Mouse (Mus musculus) neural tube, embryonic 13.5 days (tissue): Measurements from ENCODE around the gene Frk. TPM values are rescaled to one million over a fixed set of nuclear protein-coding genes. Genes with fewer than 3 reads are reported as not detected.
"Not testable (repeated sequence)": the region's sequence is repeated elsewhere in the genome, so short reads cannot be mapped to it uniquely, and the experiment has no call there.

Source experiments
- ATAC-seq: fragments of 200-750 bp; cut with Nextera tagmentation; 2 replicates; pipeline ENCODE4 v1.8.0; 2017; ENCODE audit warnings: low read depth, mild to moderate bottlenecking, moderate TSS enrichment, moderate library complexity
- H3K27ac ChIP-seq: fragments of 300-500 bp; sonication (generic); replicated peaks from 2 replicates; pipeline ENCODE4 v1.5.1; 2015; ENCODE audit warnings: moderate library complexity, mild to moderate bottlenecking, inconsistent platforms
- H3K27me3 ChIP-seq: fragments of 300-500 bp; sonication (generic); 2 replicates; pipeline ENCODE4 v1.6.1; 2015; ENCODE audit warnings: mild to moderate bottlenecking, inconsistent platforms
- H3K36me3 ChIP-seq: fragments of 300-500 bp; sonication (generic); 2 replicates; pipeline ENCODE4 v1.6.1; 2015; ENCODE audit warnings: mild to moderate bottlenecking, inconsistent platforms
- H3K4me1 ChIP-seq: fragments of 300-500 bp; sonication (generic); replicated peaks from 2 replicates; pipeline ENCODE4 v1.6.1; 2015; ENCODE audit warnings: inconsistent platforms
- H3K4me2 ChIP-seq: fragments of 300-500 bp; sonication (generic); 2 replicates; pipeline ENCODE4 v1.6.1; 2015; ENCODE audit warnings: inconsistent platforms, mild to moderate bottlenecking, moderate library complexity
- H3K4me3 ChIP-seq: fragments of 300-500 bp; sonication (generic); 2 replicates; pipeline ENCODE4 v1.5.1; 2015; ENCODE audit warnings: mild to moderate bottlenecking, inconsistent platforms
- H3K9ac ChIP-seq: fragments of 300-500 bp; sonication (generic); 2 replicates; pipeline ENCODE4 v1.6.1; 2015; ENCODE audit warnings: moderate library complexity, mild to moderate bottlenecking, inconsistent platforms
- H3K9me3 ChIP-seq: fragments of 300-500 bp; sonication (generic); 2 replicates; pipeline ENCODE4 v1.6.1; 2016; ENCODE audit warnings: inconsistent platforms
- WGBS: fragments of 180-500 bp; shearing (Covaris S2); methylation state at CpG from one replicate; pipeline ENCODE4 v1.1.7; 2015; 5-methylcytosine and 5-hydroxymethylcytosine counted together
- polyA plus RNA-seq: library from polyadenylated mRNA; unstranded; fragments of >200 nt; fragmentation: Nextera tagmentation; extraction: Ambion mirVana; gene quantifications from 2 replicates; pipeline ENCODE4 v1.2.1, GENCODE M21; 2015

Frk gene
- polyA plus RNA-seq: 1.2 and 1.5 TPM in 2 replicates

DNA sequence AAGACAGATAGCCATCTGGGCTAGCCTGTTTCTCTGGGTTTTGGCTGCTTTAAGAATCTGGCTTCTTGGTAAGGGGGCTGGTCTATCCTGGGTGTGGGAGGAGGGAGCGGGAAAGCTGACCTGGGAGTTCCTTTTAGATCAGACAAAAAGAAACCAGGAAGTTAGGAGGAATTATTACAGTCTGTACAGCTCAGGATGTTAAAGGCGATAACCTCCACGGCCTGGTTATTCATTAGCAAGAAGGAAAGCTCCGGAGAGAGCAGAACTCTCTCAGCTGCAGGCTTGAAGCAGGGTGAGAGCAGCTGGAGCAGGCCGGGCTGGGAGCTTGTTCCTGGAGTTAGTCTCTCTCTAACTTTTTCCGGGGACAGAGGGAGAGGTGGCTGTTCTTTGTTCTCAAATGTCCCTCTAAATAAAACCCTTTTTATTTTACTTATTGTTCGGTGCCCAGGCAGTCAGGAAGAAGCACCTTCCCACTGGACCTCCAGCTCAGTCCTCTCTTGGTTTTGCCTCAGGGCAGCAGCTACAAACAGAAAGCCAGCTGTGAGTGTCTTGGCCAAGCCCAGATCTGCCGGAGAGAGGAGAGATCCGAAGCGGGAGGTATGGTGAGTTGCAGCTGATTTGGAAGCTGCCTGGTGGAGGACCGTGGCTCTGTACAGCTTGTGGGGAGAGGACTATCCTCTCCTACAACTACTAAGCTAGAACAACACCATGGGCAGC, at the start of gene Frk:
Gene Frk, plus strand, starts transcription at position 103 of the 717 bp plus-strand sequence.
- ATAC-seq: no peak
- Histone ChIP-seq H3K4me2 (peak within 1 kb of the TSS; percentile 35), H3K27ac (no peak within 1 kb of the TSS), H3K36me3 (no peaks in the 10 kb centered on the region), H3K27me3 (no peaks in the 10 kb centered on the region), H3K4me1 (peaks cover 6% of the 10 kb centered on the region; the same call in 1 of the 2 replicates), H3K9me3 (no peaks in the 10 kb centered on the region), H3K4me3 (peak within 1 kb of the TSS; percentile 9; the same call in 1 of the 2 replicates), H3K9ac (peak within 1 kb of the TSS; percentile 38; the same call in 1 of the 2 replicates)
- 28% methylated on average over 11 of the region's 11 CpGs for WGBS

DNA sequence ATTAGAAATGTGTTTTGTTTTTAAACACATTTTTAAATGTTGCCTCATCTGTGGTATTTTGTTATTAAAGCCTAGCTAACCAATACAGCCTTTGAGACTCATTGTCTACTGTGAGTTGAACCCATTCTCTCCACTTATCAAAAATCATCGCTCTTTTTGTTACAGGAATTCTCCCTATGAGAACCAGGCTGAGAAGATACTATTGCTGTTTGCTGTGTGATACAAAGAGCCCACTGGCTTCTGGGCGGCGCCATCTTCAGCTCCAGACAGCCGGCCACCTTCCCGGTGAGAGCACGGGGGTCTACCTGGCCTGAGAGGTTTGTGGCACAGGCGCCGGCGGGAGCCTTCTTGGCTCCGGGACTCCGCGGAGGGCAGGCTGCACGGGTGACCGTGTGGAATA, 49.0 kb upstream of the Frk start:
- not testable (repeated sequence) for H3K27me3 ChIP-seq, ATAC-seq, H3K9me3 ChIP-seq, H3K36me3 ChIP-seq, H3K4me3 ChIP-seq, H3K9ac ChIP-seq, H3K4me2 ChIP-seq, H3K27ac ChIP-seq, H3K4me1 ChIP-seq
- 98% methylated on average over 6 of the region's 14 CpGs for WGBS

DNA sequence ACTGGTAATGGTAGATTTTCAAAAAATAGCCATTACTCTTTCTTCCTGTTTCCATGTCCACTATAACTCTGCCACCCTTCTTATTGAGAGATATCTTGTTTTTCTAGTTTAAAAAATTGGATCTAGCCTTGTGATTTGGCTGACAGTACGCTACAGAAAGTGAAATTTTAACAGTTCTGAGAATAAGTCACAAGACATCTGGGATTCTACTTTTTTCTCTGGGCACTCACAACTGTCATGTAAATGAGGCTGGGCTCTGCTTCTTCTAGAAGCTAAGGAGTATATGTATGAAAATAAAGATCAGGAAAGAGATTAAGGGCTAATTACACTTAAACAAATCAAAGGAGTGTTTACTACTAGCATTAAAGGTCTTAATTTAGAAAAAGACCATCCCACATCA, 33.7 kb upstream of the Frk start:
- Histone ChIP-seq H3K4me3 (no peak overlapping the region), H3K4me1 (no peaks in the 10 kb centered on the region), H3K27ac (no peak overlapping the region), H3K27me3 (no peaks in the 10 kb centered on the region), H3K36me3 (no peaks in the 10 kb centered on the region), H3K9ac (no peak overlapping the region), H3K9me3 (no peaks in the 10 kb centered on the region), H3K4me2 (no peak overlapping the region)
- ATAC-seq: no peak
- WGBS: 81% methylated on average over 1 of the region's 1 CpGs

GRCm38 (mm10) chr10:34461451-34461850, 21.7 kb upstream of the Frk start:
- Histone ChIP-seq H3K27me3 (no peaks in the 10 kb centered on the region), H3K9ac (no peak overlapping the region), H3K4me3 (no peak overlapping the region), H3K9me3 (no peaks in the 10 kb centered on the region), H3K4me2 (no peak overlapping the region), H3K36me3 (no peaks in the 10 kb centered on the region), H3K27ac (no peak overlapping the region), H3K4me1 (no peaks in the 10 kb centered on the region)
- 71% methylated on average over 4 of the region's 4 CpGs for WGBS
- ATAC-seq: no peak

GRCm38 (mm10) chr10:34464321-34464720, 18.9 kb upstream of the Frk start:
- H3K9me3 ChIP-seq: no peaks in the 10 kb centered on the region
- no peaks in the 10 kb centered on the region for H3K27me3 ChIP-seq
- H3K27ac ChIP-seq: no peak overlapping the region
- WGBS: 88% methylated on average over 4 of the region's 4 CpGs
- H3K9ac ChIP-seq: no peak overlapping the region
- H3K4me3 ChIP-seq: no peak overlapping the region
- no peak overlapping the region for H3K4me2 ChIP-seq
- no peaks in the 10 kb centered on the region for H3K4me1 ChIP-seq
- ATAC-seq: no peak
- H3K36me3 ChIP-seq: no peaks in the 10 kb centered on the region

GRCm38 (mm10) chr10:34469037-34469436, 14.2 kb upstream of the Frk start:
- Histone ChIP-seq H3K9me3 (no peaks in the 10 kb centered on the region), H3K36me3 (no peaks in the 10 kb centered on the region), H3K4me3 (no peak overlapping the region), H3K27ac (no peak overlapping the region), H3K9ac (no peak overlapping the region), H3K4me1 (no peaks in the 10 kb centered on the region), H3K4me2 (no peak overlapping the region), H3K27me3 (no peaks in the 10 kb centered on the region)
- 26% methylated on average over 2 of the region's 2 CpGs for WGBS
- ATAC-seq: no peak

- Histone ChIP-seq H3K4me3 (no peak overlapping the region), H3K4me1 (peaks cover 6% of the 10 kb centered on the region; the same call in 1 of the 2 replicates), H3K27ac (no peak overlapping the region), H3K9ac (no peak overlapping the region), H3K27me3 (no peaks in the 10 kb centered on the region), H3K36me3 (no peaks in the 10 kb centered on the region), H3K4me2 (no peak overlapping the region), H3K9me3 (0 out of 2 replicates have a peak, but pooled peaks cover 2% of the 10 kb centered on the region)
- WGBS: 72% methylated on average over 4 of the region's 4 CpGs
- ATAC-seq: no peak
Observed at GRCm38 (mm10) chr10:34479942-34480455, 3.2 kb upstream of the Frk start.

- no peak overlapping the region for H3K9ac ChIP-seq
- H3K9me3 ChIP-seq: no peaks in the 10 kb centered on the region
- no peaks in the 10 kb centered on the region for H3K27me3 ChIP-seq
- 80% methylated on average over 14 of the region's 14 CpGs for WGBS
- no peak for ATAC-seq
- peak overlapping the region; percentile 35 for H3K4me2 ChIP-seq
- H3K4me3 ChIP-seq: peak overlapping the region; percentile 9; the same call in 1 of the 2 replicates
- no peaks in the 10 kb centered on the region for H3K36me3 ChIP-seq
- H3K4me1 ChIP-seq: peaks cover 6% of the 10 kb centered on the region; the same call in 1 of the 2 replicates
- no peak overlapping the region for H3K27ac ChIP-seq
Observed at GRCm38 (mm10) chr10:34484014-34484411, 814 bp downstream of the Frk start.

- WGBS: 74% methylated on average over 4 of the region's 4 CpGs
- Histone ChIP-seq H3K4me1 (peaks cover 6% of the 10 kb centered on the region; the same call in 1 of the 2 replicates), H3K27ac (no peak overlapping the region), H3K4me3 (no peak overlapping the region), H3K27me3 (no peaks in the 10 kb centered on the region), H3K4me2 (no peak overlapping the region), H3K9me3 (no peaks in the 10 kb centered on the region), H3K9ac (no peak overlapping the region), H3K36me3 (no peaks in the 10 kb centered on the region)
- ATAC-seq: no peak
Observed at GRCm38 (mm10) chr10:34485079-34485478, 1.9 kb downstream of the Frk start.

- Histone ChIP-seq H3K27me3 (no peaks in the 10 kb centered on the region), H3K4me2 (no peak overlapping the region), H3K4me1 (peaks cover 11% of the 10 kb centered on the region; the same call in 1 of the 2 replicates), H3K9ac (no peak overlapping the region), H3K9me3 (no peaks in the 10 kb centered on the region), H3K27ac (no peak overlapping the region), H3K4me3 (no peak overlapping the region), H3K36me3 (no peaks in the 10 kb centered on the region)
- 53% methylated on average over 2 of the region's 2 CpGs for WGBS
- no peak for ATAC-seq
Observed at GRCm38 (mm10) chr10:34507807-34508206, 24.6 kb downstream of the Frk start.

DNA sequence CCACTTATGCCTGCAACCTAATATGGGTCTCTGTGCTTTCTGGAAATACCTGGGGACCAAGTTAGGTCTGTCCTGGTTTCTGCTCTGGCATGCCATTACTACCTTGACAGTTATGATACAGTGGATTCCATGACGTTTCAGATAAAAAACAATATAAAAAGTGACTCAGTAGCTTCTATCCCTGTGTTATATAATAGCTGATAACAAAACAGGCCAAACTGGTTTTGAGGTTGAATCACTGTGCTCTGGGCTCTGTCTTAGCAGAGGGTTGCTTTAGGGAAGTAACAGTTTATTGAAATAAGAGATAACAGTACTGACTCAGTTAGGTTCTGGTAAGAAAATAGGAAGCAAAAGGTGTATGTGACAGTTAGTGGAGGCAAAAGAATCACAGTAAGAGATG, 25.4 kb downstream of the Frk start:
- no peaks in the 10 kb centered on the region for H3K36me3 ChIP-seq
- WGBS: 68% methylated on average over 1 of the region's 1 CpGs

DNA sequence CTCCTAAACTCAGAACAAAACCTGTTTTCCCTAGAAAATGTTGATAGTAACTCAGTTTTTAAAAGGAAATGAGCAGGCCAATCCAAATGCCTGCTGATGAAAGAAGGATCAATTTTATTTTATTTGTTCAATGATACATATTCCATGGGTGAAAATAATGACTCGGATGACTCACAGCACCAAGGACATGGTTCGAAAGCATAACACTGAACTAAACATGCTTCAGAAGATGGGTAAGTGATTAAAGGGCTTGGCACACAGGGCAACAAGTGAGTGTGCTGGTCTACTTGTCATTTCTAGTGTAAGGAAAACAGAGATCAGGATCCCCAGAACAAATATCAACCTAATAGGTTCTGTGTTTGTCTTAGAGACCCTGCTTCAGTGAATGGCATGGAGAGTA, 26.1 kb downstream of the Frk start:
- no peak for ATAC-seq
- H3K4me1 ChIP-seq: peaks cover 15% of the 10 kb centered on the region; the same call in 1 of the 2 replicates

More for the DNA sequence above, 25.4 kb downstream of the Frk start:
- Histone ChIP-seq H3K27ac (no peak overlapping the region), H3K4me1 (peaks cover 15% of the 10 kb centered on the region; the same call in 1 of the 2 replicates), H3K9ac (no peak overlapping the region), H3K27me3 (no peaks in the 10 kb centered on the region), H3K9me3 (no peaks in the 10 kb centered on the region), H3K4me2 (no peak overlapping the region), H3K4me3 (no peak overlapping the region)
- no peak for ATAC-seq

More for the DNA sequence above, 26.1 kb downstream of the Frk start:
- Histone ChIP-seq H3K36me3 (no peaks in the 10 kb centered on the region), H3K27me3 (no peaks in the 10 kb centered on the region), H3K4me2 (no peak overlapping the region), H3K4me3 (no peak overlapping the region), H3K27ac (no peak overlapping the region), H3K9me3 (no peaks in the 10 kb centered on the region), H3K9ac (no peak overlapping the region)
- WGBS: 91% methylated on average over 2 of the region's 2 CpGs
